Mouse (Mus musculus) limb, embryonic 14.5 days (tissue): ENCODE measurements at regions not wholly inside any gene's neighbourhood (a gene's known extent, or its start where the extent isn't known, plus 50 kb on each side); places are given as distances from the start of the nearest gene placed in this dataset.

Experiments
- ATAC-seq: fragments of 200-750 bp; cut with Nextera tagmentation; 2 replicates; pipeline ENCODE4 v1.8.0; 2017; ENCODE audit warnings: low read depth, moderate number of reproducible peaks, moderate TSS enrichment; ENCODE audit not compliant: low FRiP score
- DNase-seq: peaks from one replicate; pipeline ENCODE4 v3.0.0-alpha.2; 2015; ENCODE audit warnings: low spot score
- H3K27ac ChIP-seq: fragments of 300-500 bp; sonication (generic); replicated peaks from 2 replicates; pipeline ENCODE4 v1.5.1; 2014; ENCODE audit warnings: low read depth, mild to moderate bottlenecking, low read length, moderate library complexity, mixed read lengths
- H3K27me3 ChIP-seq: fragments of 300-500 bp; sonication (generic); 2 replicates; pipeline ENCODE4 v1.6.1; 2014; ENCODE audit warnings: low read length, mixed read lengths; ENCODE audit not compliant: control insufficient read depth, insufficient read depth
- H3K36me3 ChIP-seq: fragments of 300-500 bp; sonication (generic); 2 replicates; pipeline ENCODE4 v1.6.1; 2014; ENCODE audit warnings: mild to moderate bottlenecking, low read length, moderate library complexity, mixed read lengths; ENCODE audit not compliant: control insufficient read depth, insufficient read depth
- H3K4me1 ChIP-seq: fragments of 300-500 bp; sonication (generic); 2 replicates; pipeline ENCODE4 v1.6.1; 2014; ENCODE audit warnings: antibody characterized with exemption, low read length, mixed read lengths; ENCODE audit not compliant: control insufficient read depth, insufficient read depth
- H3K4me2 ChIP-seq: fragments of 300-500 bp; sonication (generic); replicated peaks from 2 replicates; pipeline ENCODE4 v1.6.1; 2014; ENCODE audit warnings: low read depth, mild to moderate bottlenecking, low read length, moderate library complexity; ENCODE audit not compliant: severe bottlenecking
- H3K4me3 ChIP-seq: fragments of 300-500 bp; sonication (generic); replicated peaks from 2 replicates; pipeline ENCODE4 v1.5.1; 2014; ENCODE audit warnings: low read length
- H3K9ac ChIP-seq: fragments of 300-500 bp; sonication (generic); 2 replicates; pipeline ENCODE4 v1.6.1; 2014; ENCODE audit warnings: mild to moderate bottlenecking, low read depth, low read length, moderate library complexity; ENCODE audit not compliant: severe bottlenecking
- H3K9me3 ChIP-seq: fragments of 300-500 bp; sonication (generic); 2 replicates; pipeline ENCODE4 v1.6.1; 2016; ENCODE audit warnings: low read length; ENCODE audit not compliant: control insufficient read depth
- POLR2A ChIP-seq: fragments of 200-500 bp; IDR thresholded peaks from 2 replicates; pipeline ENCODE4 v1.8.0; 2012; ENCODE audit warnings: inconsistent platforms, mild to moderate bottlenecking, moderate library complexity, borderline replicate concordance; ENCODE audit not compliant: insufficient read depth, insufficient read length; ENCODE audit errors: extremely low read depth
- WGBS: fragments of 180-500 bp; shearing (Covaris S2); extraction: QIAGEN DNeasy Blood & Tissue Kit; methylation state at CpG from one replicate; pipeline ENCODE4 v1.1.7; 2014; 5-methylcytosine and 5-hydroxymethylcytosine counted together

DNA sequence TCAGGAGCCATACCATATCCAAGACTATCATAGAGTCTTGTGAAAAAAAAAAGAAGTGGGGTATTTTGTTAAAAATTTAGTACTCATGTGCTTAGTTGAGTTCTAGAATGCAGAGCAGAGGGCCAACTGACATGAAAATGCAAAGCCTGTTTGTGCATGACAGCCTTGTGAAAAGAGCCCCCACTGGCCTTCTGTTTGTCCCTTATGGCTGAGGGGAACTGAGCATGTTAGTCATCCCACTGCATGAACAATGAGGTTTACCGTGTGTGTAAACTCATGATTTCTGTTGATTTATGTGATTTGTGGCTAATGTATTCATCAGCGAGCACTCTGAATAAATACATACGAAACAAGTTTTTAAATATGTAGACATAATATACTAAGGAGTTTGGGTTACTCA is 266.1 kb upstream of the Nox3 start:
- DNase-seq (no peak), ATAC-seq (no peak)
- TF ChIP-seq POLR2A = no peak
- no peaks in the 10 kb centered on the region for H3K36me3 ChIP-seq
- H3K4me3 ChIP-seq = no peak overlapping the region
- H3K9ac ChIP-seq = no peak overlapping the region
- no peaks in the 10 kb centered on the region for H3K4me1 ChIP-seq
- H3K4me2 ChIP-seq = no peak overlapping the region
- H3K27me3 ChIP-seq = no peaks in the 10 kb centered on the region
- H3K27ac ChIP-seq = no peak overlapping the region
- H3K9me3 ChIP-seq = no peaks in the 10 kb centered on the region
- WGBS = 90% methylated on average over 3 of the region's 3 CpGs

DNA sequence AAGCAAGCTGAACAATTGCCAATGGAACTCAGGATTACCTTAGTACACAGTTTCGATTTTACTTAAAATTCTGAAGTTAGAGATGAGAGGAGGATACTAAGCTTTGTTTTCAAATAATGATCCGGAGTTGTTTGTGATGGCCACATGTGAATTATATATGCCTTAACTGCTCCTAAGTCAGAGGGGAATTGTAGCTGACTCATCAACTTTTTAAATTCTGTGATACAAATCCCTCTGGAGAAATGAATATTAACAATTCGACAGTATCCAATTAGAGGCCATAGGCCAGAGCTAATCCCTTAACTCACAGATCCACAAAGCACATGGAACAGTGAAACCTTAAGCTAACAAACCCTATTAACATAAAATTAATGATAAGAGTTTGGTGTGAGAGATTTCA is 250.5 kb upstream of the Nox3 start:
- Histone ChIP-seq H3K27ac (no peak overlapping the region), H3K4me3 (no peak overlapping the region), H3K4me1 (no peaks in the 10 kb centered on the region), H3K36me3 (no peaks in the 10 kb centered on the region), H3K9ac (no peak overlapping the region), H3K27me3 (no peaks in the 10 kb centered on the region), H3K4me2 (no peak overlapping the region), H3K9me3 (no peaks in the 10 kb centered on the region)
- TF ChIP-seq POLR2A = no peak
- no peak for ATAC-seq
- no peak for DNase-seq
- WGBS = 82% methylated on average over 3 of the region's 3 CpGs

DNA sequence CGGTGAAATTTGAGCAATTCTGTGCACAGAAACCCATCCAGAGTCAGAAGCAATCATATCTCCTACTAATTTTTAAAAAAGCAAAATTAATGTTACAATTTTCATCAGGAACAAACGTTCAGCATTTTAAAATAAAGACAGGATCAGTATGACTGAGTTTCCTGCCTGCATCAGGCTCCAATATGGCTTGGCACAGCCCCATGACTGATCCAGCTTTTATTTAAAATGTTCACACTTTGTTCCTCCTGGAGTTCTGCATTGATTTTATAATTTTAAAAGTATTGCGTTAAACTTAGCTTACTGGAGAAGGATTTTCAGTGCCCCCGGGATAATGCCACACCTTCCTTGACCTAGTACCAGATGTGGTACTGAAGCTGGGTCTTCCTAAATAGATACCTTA is 240.3 kb upstream of the Nox3 start:
- no peaks in the 10 kb centered on the region for H3K9me3 ChIP-seq
- no peak overlapping the region for H3K27ac ChIP-seq
- no peaks in the 10 kb centered on the region for H3K27me3 ChIP-seq
- TF ChIP-seq POLR2A = no peak
- no peak overlapping the region for H3K4me3 ChIP-seq
- no peak for DNase-seq
- no peak for ATAC-seq
- no peaks in the 10 kb centered on the region for H3K4me1 ChIP-seq
- WGBS = 67% methylated on average over 4 of the region's 4 CpGs
- H3K4me2 ChIP-seq = no peak overlapping the region
- no peaks in the 10 kb centered on the region for H3K36me3 ChIP-seq
- H3K9ac ChIP-seq = no peak overlapping the region

DNA sequence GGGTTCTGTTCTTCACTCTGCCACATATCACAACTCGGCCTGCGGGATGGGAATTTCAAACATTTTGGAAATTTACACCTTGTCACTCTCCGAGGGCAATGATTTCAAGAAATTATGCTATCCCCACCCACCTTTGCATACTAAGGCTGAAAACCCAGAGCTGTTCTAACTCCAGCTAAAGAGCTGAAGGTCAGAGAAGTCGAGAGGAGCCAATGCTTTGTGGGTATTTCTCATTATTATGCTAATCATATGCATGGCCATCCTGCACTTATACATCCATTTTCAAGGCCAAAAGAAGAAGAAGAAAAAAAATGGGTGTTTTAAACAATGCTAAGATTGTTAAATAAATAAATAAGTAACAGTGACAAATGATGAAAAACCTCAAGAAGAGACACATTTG is 237.1 kb upstream of the Nox3 start:
- Histone ChIP-seq H3K4me1 (no peaks in the 10 kb centered on the region), H3K9me3 (no peaks in the 10 kb centered on the region), H3K27me3 (no peaks in the 10 kb centered on the region), H3K4me2 (no peak overlapping the region), H3K4me3 (no peak overlapping the region), H3K9ac (no peak overlapping the region), H3K27ac (no peak overlapping the region), H3K36me3 (no peaks in the 10 kb centered on the region)
- ATAC-seq = no peak
- 58% methylated on average over 4 of the region's 4 CpGs for WGBS
- DNase-seq = no peak
- TF ChIP-seq POLR2A = no peak

DNA sequence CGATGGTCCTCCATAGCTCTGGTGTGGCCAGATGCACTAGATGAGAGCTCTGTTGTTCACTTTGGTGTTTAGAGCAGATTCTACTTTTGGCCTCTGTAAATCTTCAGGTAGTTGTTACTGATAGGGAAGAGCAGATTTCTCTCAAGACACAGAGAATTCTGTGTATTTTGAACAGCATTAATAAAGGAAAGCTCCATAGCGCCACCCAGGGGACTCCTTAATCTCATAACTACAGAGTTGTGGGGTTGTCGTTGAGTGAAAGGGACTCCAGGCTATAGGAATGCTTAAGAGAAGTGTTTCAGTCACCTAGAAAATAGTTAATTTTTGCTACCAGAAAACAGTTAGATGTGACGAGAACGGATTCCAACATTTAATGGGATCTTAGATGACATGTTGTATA is 236.0 kb upstream of the Nox3 start:
- no peaks in the 10 kb centered on the region for H3K36me3 ChIP-seq
- H3K4me3 ChIP-seq = no peak overlapping the region
- no peak overlapping the region for H3K27ac ChIP-seq
- TF ChIP-seq POLR2A = no peak
- ATAC-seq (no peak), DNase-seq (no peak)
- WGBS = 76% methylated on average over 5 of the region's 5 CpGs
- H3K9me3 ChIP-seq = no peaks in the 10 kb centered on the region
- no peak overlapping the region for H3K9ac ChIP-seq
- H3K4me2 ChIP-seq = no peak overlapping the region
- H3K27me3 ChIP-seq = no peaks in the 10 kb centered on the region
- no peaks in the 10 kb centered on the region for H3K4me1 ChIP-seq

DNA sequence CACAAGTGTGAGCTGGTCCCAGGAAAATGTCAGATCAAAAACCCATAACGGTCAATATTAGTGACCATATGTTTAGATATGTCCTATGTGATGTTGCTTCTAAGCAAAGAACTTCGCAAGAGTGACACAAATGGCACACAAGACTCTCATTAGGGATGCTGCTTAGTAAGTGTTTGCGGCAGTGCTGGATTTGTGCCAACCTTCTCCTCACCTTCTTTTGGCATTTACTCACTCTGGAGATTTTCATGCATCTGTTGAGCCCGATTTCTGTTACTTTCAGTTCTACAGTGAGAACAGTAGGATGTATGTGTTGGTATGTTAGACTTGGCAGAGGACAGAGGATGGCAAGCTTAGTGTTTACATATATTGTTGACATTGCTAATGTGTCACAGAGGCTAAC is 231.0 kb upstream of the Nox3 start:
- ATAC-seq = no peak
- DNase-seq = no peak
- 83% methylated on average over 4 of the region's 4 CpGs for WGBS
- H3K4me1 ChIP-seq = no peaks in the 10 kb centered on the region
- no peak overlapping the region for H3K9ac ChIP-seq
- no peak overlapping the region for H3K4me2 ChIP-seq
- H3K36me3 ChIP-seq = no peaks in the 10 kb centered on the region
- no peaks in the 10 kb centered on the region for H3K27me3 ChIP-seq
- H3K4me3 ChIP-seq = no peak overlapping the region
- TF ChIP-seq POLR2A = no peak
- no peak overlapping the region for H3K27ac ChIP-seq
- H3K9me3 ChIP-seq = no peaks in the 10 kb centered on the region
